In genomic region chr6:106891879-106892638, GRCm38 (mm10) we compare ENCODE assay signal across 16 mouse cellular contexts.
DNase-seq lines count a peak whose midpoint lies in the region; ATAC-seq and TF ChIP-seq lines count a peak whose summit lies in the region.
"Had no signal": no experiment of that assay in that cellular context is flagged by ENCODE, and none has a peak within 500 bp of the region (broad histone marks: within the 10 kb centered on the region; RNA-seq: fewer than 3 reads in every experiment).

No protein-coding gene starts in this region.

- H3K4me3 ChIP-seq in kidney, embryonic 15.5 days (replicated peaks), result no peak overlapping the region
- H3K4me3 ChIP-seq in hindbrain, postnatal 0 days (ENCODE audit: low read length), result no peak overlapping the region
- no peak overlapping the region for H3K4me3 ChIP-seq in neural tube, embryonic 15.5 days (replicated peaks)
- no peak overlapping the region for H3K4me3 ChIP-seq in heart, embryonic 12.5 days
- H3K4me3 ChIP-seq: embryonic facial prominence, embryonic 15.5 days; gastrocnemius, adult 2 months; heart, embryonic 15.5 days had no signal

- no peak overlapping the region for H3K4me2 ChIP-seq in kidney, embryonic 15.5 days
- H3K4me2 ChIP-seq in hindbrain, postnatal 0 days (ENCODE audit: low read depth, low read length), result no peak overlapping the region
- H3K4me2 ChIP-seq in neural tube, embryonic 15.5 days, result no peak overlapping the region
- no peak overlapping the region for H3K4me2 ChIP-seq in heart, embryonic 12.5 days
- H3K4me2 ChIP-seq: embryonic facial prominence, embryonic 15.5 days; heart, embryonic 15.5 days; lung, embryonic 14.5 days had no signal

- H3K4me1 ChIP-seq in kidney, embryonic 15.5 days, result no peaks in the 10 kb centered on the region
- no peaks in the 10 kb centered on the region for H3K4me1 ChIP-seq in hindbrain, postnatal 0 days (ENCODE audit: insufficient read depth, low read length)
- peaks cover 6% of the 10 kb centered on the region for H3K4me1 ChIP-seq in neural tube, embryonic 15.5 days
- H3K4me1 ChIP-seq in heart, embryonic 12.5 days (replicated peaks), result no peaks in the 10 kb centered on the region
- H3K4me1 ChIP-seq: embryonic facial prominence, embryonic 15.5 days; heart, embryonic 15.5 days had no signal

- H3K9me3 ChIP-seq in kidney, embryonic 15.5 days (replicated peaks), result no peaks in the 10 kb centered on the region
- H3K9me3 ChIP-seq in hindbrain, postnatal 0 days (ENCODE audit: low read length), result no peaks in the 10 kb centered on the region
- H3K9me3 ChIP-seq in neural tube, embryonic 15.5 days (replicated peaks), result no peaks in the 10 kb centered on the region
- H3K9me3 ChIP-seq in heart, embryonic 12.5 days (replicated peaks), result no peaks in the 10 kb centered on the region
- H3K9me3 ChIP-seq: embryonic facial prominence, embryonic 15.5 days; heart, embryonic 15.5 days had no signal

- no peaks in the 10 kb centered on the region for H3K27me3 ChIP-seq in kidney, embryonic 15.5 days
- no peaks in the 10 kb centered on the region for H3K27me3 ChIP-seq in hindbrain, postnatal 0 days (ENCODE audit: insufficient read depth, low read length)
- no peaks in the 10 kb centered on the region for H3K27me3 ChIP-seq in neural tube, embryonic 15.5 days (replicated peaks)
- no peaks in the 10 kb centered on the region for H3K27me3 ChIP-seq in heart, embryonic 12.5 days (replicated peaks)
- H3K27me3 ChIP-seq: embryonic facial prominence, embryonic 15.5 days; heart, embryonic 15.5 days had no signal

- no peaks in the 10 kb centered on the region for H3K36me3 ChIP-seq in kidney, embryonic 15.5 days
- H3K36me3 ChIP-seq in hindbrain, postnatal 0 days (ENCODE audit: insufficient read depth, low read length), result no peaks in the 10 kb centered on the region
- no peaks in the 10 kb centered on the region for H3K36me3 ChIP-seq in neural tube, embryonic 15.5 days
- H3K36me3 ChIP-seq in heart, embryonic 12.5 days, result no peaks in the 10 kb centered on the region
- H3K36me3 ChIP-seq: embryonic facial prominence, embryonic 15.5 days; heart, embryonic 15.5 days had no signal

- no peak overlapping the region for H3K27ac ChIP-seq in kidney, embryonic 15.5 days
- H3K27ac ChIP-seq in hindbrain, postnatal 0 days, result peak overlapping the region; percentile 15; the same call in 1 of the 2 replicates
- H3K27ac ChIP-seq in neural tube, embryonic 15.5 days (replicated peaks), result peak overlapping the region; percentile 46; the same call in 1 of the 2 replicates
- no peak overlapping the region for H3K27ac ChIP-seq in heart, embryonic 12.5 days (ENCODE audit: poor library complexity, severe bottlenecking)
- H3K27ac ChIP-seq: embryonic facial prominence, embryonic 15.5 days; gastrocnemius, adult 2 months; heart, embryonic 15.5 days had no signal

- 0 out of 2 replicates have a peak, but pooled peaks have one; percentile 12 for ATAC-seq in kidney, embryonic 15.5 days (replicated peaks; ENCODE audit: low FRiP score)
- ATAC-seq in hindbrain, postnatal 0 days, result peak; percentile 67; the same call in 1 of the 2 replicates
- no peak; the same call in 1 of the 2 replicates for ATAC-seq in neural tube, embryonic 15.5 days (ENCODE audit: low FRiP score)
- no peak for ATAC-seq in heart, embryonic 12.5 days (ENCODE audit: insufficient number of reproducible peaks, low FRiP score)

- WGBS in kidney, embryonic 15.5 days, result 66% methylated on average over 4 of the region's 4 CpGs
- 12% methylated on average over 4 of the region's 4 CpGs for WGBS in hindbrain, postnatal 0 days
- 27% methylated on average over 4 of the region's 4 CpGs for WGBS in neural tube, embryonic 15.5 days
- WGBS in heart, embryonic 12.5 days, result 68% methylated on average over 4 of the region's 4 CpGs

- DNase-seq in kidney, postnatal 25 days, result no peak
- peak; percentile 3 for DNase-seq in embryo, embryonic 9.5 days (ENCODE audit: extremely low spot score)
- peak; percentile 35 for DNase-seq in hindbrain, postnatal 0 days (ENCODE audit: low spot score)
- no peak for DNase-seq in adrenal gland, postnatal 36 days
- DNase-seq in ovary, postnatal 14 days (ENCODE audit: low spot score), result no peak
- DNase-seq: adrenal gland, adult 2 months; cerebellum, adult 11 months; gastrocnemius, adult 2 months; kidney, adult 11 months; lung, embryonic 14.5 days; right cerebral cortex, adult 18-20 months had no signal

- no peak for TF ChIP-seq CTCF in hindbrain, postnatal 0 days (IDR thresholded peaks at IDR 0.05; ENCODE audit: low read depth)

- H3K9ac ChIP-seq in kidney, embryonic 15.5 days, result no peak overlapping the region
- no peak overlapping the region for H3K9ac ChIP-seq in hindbrain, postnatal 0 days (replicated peaks; ENCODE audit: low read length)
- H3K9ac ChIP-seq in neural tube, embryonic 15.5 days (replicated peaks), result no peak overlapping the region
- no peak overlapping the region for H3K9ac ChIP-seq in heart, embryonic 12.5 days
- H3K9ac ChIP-seq: embryonic facial prominence, embryonic 15.5 days; heart, embryonic 15.5 days; lung, embryonic 14.5 days had no signal

Comparison
In these comparisons a context has a peak if more than half of its experiments do, and no peak if none do; other contexts are left out.
1. ATAC-seq: peak in kidney, embryonic 15.5 days (single experiment) and hindbrain, postnatal 0 days (single experiment); none in neural tube, embryonic 15.5 days (single experiment) and heart, embryonic 12.5 days (single experiment).
2. H3K27ac ChIP-seq: peak in hindbrain, postnatal 0 days (single experiment) and neural tube, embryonic 15.5 days (single experiment); none in kidney, embryonic 15.5 days (single experiment) and heart, embryonic 12.5 days (single experiment).
3. DNase-seq: peak in embryo, embryonic 9.5 days (single experiment) and hindbrain, postnatal 0 days (single experiment); none in kidney, postnatal 25 days (0 of 2), adrenal gland, postnatal 36 days (0 of 2) and ovary, postnatal 14 days (single experiment).